Mouse (Mus musculus) bone marrow macrophage, adult 2 months (primary cell): ENCODE measurements around the gene Plk5.

Source experiments
- CTCF ChIP-seq: IDR thresholded peaks from 2 replicates; pipeline ENCODE4 v1.5.1; 2012; ENCODE audit warnings: low read depth, mild to moderate bottlenecking, low read length, moderate library complexity
- POLR2A ChIP-seq: IDR thresholded peaks from 2 replicates; pipeline ENCODE4 v1.6.1; 2012; ENCODE audit warnings: mild to moderate bottlenecking, low read depth, low read length, borderline replicate concordance

DNA sequence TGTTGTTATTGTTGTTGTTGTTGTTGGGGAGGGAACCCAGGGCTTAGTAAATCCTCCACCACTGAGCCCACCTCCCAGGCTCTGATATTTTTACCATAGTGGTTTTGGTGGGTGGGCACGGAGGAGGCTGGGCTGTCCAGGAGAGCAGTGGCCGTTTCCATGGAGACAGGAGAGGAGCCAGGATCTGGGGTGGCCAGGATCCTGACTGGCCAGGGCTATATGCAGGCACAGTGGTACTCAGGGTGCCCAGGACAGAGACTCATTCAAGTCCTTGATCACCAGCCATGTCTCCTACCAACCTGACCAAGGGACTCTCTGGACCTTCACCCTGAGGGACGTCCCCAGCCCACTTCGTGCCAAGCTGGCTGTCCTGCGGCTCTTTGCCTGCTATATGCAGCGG, 7.5 kb downstream of the Plk5 start:
- TF ChIP-seq CTCF (no peak), POLR2A (no peak)
